Mouse (Mus musculus): Measurements from ENCODE around the gene Plxdc2. TPM values are rescaled to one million over a fixed set of nuclear protein-coding genes. Genes with fewer than 3 reads are reported as not detected.

Gene Plxdc2
- polyA plus RNA-seq, 1 experiment from 2014 or later, result 25.3 TPM

DNA sequence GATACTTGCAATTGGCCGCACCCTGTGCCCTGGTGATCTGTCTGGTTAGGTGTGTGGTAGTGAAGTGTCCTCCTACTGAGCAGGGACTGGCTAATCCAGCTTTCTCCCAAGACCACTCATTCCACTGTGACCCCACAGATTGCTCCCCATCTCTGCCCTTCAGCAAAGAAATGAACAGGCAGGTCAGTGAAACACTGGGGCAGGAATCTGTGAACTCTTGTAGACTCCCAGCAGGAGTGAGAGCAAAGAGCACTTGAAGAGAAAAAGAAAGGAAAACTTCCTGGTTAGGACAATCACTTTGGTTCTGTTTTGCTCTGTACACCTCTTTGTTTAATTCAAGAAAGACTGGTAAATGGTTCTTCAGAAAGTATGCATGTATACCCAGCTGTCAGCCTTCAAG is 1.8 kb downstream of the Plxdc2 start:
- WGBS, result 25% methylated on average over 1 of the region's 1 CpGs
- no peak for ATAC-seq (ENCODE audit: low read depth)
- peaks cover 3% of the 10 kb centered on the region; the same call in 1 of the 2 replicates for H3K27me3 ChIP-seq (ENCODE audit: control insufficient read depth, insufficient read depth, low read length)
- H3K4me3 ChIP-seq (ENCODE audit: low read depth, low read length), result peak overlapping the region; percentile 74
- H3K4me2 ChIP-seq (ENCODE audit: low read depth, low read length), result peak overlapping the region; percentile 81
- H3K27ac ChIP-seq (ENCODE audit: low read depth, low read length), result no peak overlapping the region
- H3K4me1 ChIP-seq (ENCODE audit: control insufficient read depth, insufficient read depth, low read length), result 0 out of 2 replicates have a peak, but pooled peaks cover 2% of the 10 kb centered on the region
- no peaks in the 10 kb centered on the region for H3K9me3 ChIP-seq (ENCODE audit: control insufficient read depth, low read length)
- H3K9ac ChIP-seq (replicated peaks; ENCODE audit: low read depth, low read length), result peak overlapping the region; percentile 74
- no peaks in the 10 kb centered on the region for H3K36me3 ChIP-seq (ENCODE audit: control insufficient read depth, insufficient read depth, low read length)

- no peak for ATAC-seq (ENCODE audit: low read depth)
- H3K9me3 ChIP-seq (ENCODE audit: control insufficient read depth, low read length), result no peaks in the 10 kb centered on the region
- no peak overlapping the region for H3K27ac ChIP-seq (ENCODE audit: low read depth, low read length)
- no peaks in the 10 kb centered on the region for H3K36me3 ChIP-seq (ENCODE audit: control insufficient read depth, insufficient read depth, low read length)
- peak overlapping the region; percentile 81 for H3K4me2 ChIP-seq (ENCODE audit: low read depth, low read length)
- 0 out of 2 replicates have a peak, but pooled peaks cover 2% of the 10 kb centered on the region for H3K4me1 ChIP-seq (ENCODE audit: control insufficient read depth, insufficient read depth, low read length)
- H3K9ac ChIP-seq (replicated peaks; ENCODE audit: low read depth, low read length), result no peak overlapping the region
- 76% methylated on average over 3 of the region's 3 CpGs for WGBS
- H3K4me3 ChIP-seq (ENCODE audit: low read depth, low read length), result no peak overlapping the region; the same call in 1 of the 2 replicates
- peaks cover 3% of the 10 kb centered on the region; the same call in 1 of the 2 replicates for H3K27me3 ChIP-seq (ENCODE audit: control insufficient read depth, insufficient read depth, low read length)
Observed at GRCm38 (mm10) chr2:16359341-16359928, 3.3 kb downstream of the Plxdc2 start.

DNA sequence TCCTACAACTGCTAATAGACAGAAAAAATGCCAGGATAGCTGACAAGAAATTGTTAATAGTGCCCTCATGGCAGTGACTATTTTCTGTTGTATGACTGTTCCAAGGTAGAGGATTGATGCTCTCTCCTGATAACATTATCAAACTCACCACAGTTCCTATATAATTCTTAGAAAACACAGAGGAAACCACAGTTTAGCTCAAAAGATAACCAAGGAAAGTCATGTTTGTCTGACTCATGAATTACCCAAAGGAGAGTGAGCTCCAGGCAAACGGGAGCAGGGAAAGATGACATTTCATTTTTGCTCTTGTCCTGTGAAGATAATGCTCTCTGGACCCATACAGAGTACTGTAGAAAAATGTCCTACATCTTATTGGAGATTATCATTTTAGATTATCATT is 8.6 kb downstream of the Plxdc2 start:
- no peaks in the 10 kb centered on the region for H3K36me3 ChIP-seq (ENCODE audit: control insufficient read depth, insufficient read depth, low read length)
- 68% methylated on average over 1 of the region's 1 CpGs for whole genome bisulfite sequencing
- H3K4me2 ChIP-seq (ENCODE audit: low read depth, low read length), result no peak overlapping the region
- no peak for ATAC-seq (ENCODE audit: low read depth)
- H3K4me1 ChIP-seq (ENCODE audit: control insufficient read depth, insufficient read depth, low read length), result no peaks in the 10 kb centered on the region
- no peak overlapping the region for H3K9ac ChIP-seq (replicated peaks; ENCODE audit: low read depth, low read length)
- H3K9me3 ChIP-seq (ENCODE audit: control insufficient read depth, low read length), result no peaks in the 10 kb centered on the region
- H3K27ac ChIP-seq (ENCODE audit: low read depth, low read length), result no peak overlapping the region
- no peak overlapping the region for H3K4me3 ChIP-seq (ENCODE audit: low read depth, low read length)
- H3K27me3 ChIP-seq (ENCODE audit: control insufficient read depth, insufficient read depth, low read length), result no peaks in the 10 kb centered on the region

GRCm38 (mm10) chr2:16365830-16366401 is 9.8 kb downstream of the Plxdc2 start:
- no peaks in the 10 kb centered on the region for H3K9me3 ChIP-seq (ENCODE audit: control insufficient read depth, low read length)
- no peaks in the 10 kb centered on the region for H3K4me1 ChIP-seq (ENCODE audit: control insufficient read depth, insufficient read depth, low read length)
- no peak overlapping the region for H3K4me3 ChIP-seq (ENCODE audit: low read depth, low read length)
- no peak for ATAC-seq (ENCODE audit: low read depth)
- no peak overlapping the region for H3K27ac ChIP-seq (ENCODE audit: low read depth, low read length)
- H3K4me2 ChIP-seq (ENCODE audit: low read depth, low read length), result no peak overlapping the region
- no peaks in the 10 kb centered on the region for H3K36me3 ChIP-seq (ENCODE audit: control insufficient read depth, insufficient read depth, low read length)
- H3K27me3 ChIP-seq (ENCODE audit: control insufficient read depth, insufficient read depth, low read length), result no peaks in the 10 kb centered on the region
- H3K9ac ChIP-seq (replicated peaks; ENCODE audit: low read depth, low read length), result no peak overlapping the region
- 60% methylated on average over 4 of the region's 4 CpGs for WGBS

DNA sequence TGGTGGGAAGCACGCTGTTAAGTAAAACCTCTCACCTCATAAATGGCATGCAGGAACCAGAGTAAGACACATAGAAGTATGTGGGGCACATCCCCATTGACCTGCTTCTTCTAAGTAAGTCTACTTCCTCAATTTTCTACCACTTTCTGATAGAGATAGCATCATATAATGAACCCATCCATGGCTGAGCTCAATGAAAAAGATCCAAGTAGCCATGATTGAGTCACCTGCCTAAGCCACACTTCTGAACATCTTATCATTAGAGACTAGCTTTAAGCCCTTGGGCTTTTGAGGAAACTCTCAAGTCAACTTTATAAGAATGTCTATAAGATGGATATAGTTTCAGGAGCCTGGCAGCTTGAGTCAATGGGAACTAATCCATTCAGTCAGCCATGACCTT is 14.3 kb downstream of the Plxdc2 start:
- Histone ChIP-seq H3K4me2 (ENCODE audit: low read depth, low read length) (no peak overlapping the region), H3K27me3 (ENCODE audit: control insufficient read depth, insufficient read depth, low read length) (no peaks in the 10 kb centered on the region), H3K9me3 (ENCODE audit: control insufficient read depth, low read length) (no peaks in the 10 kb centered on the region), H3K27ac (ENCODE audit: low read depth, low read length) (no peak overlapping the region), H3K9ac (replicated peaks; ENCODE audit: low read depth, low read length) (no peak overlapping the region), H3K4me1 (ENCODE audit: control insufficient read depth, insufficient read depth, low read length) (no peaks in the 10 kb centered on the region), H3K36me3 (ENCODE audit: control insufficient read depth, insufficient read depth, low read length) (no peaks in the 10 kb centered on the region), H3K4me3 (ENCODE audit: low read depth, low read length) (no peak overlapping the region)
- 96% methylated on average over 1 of the region's 1 CpGs for WGBS
- ATAC-seq (ENCODE audit: low read depth), result no peak

GRCm38 (mm10) chr2:16374288-16374687 is 18.2 kb downstream of the Plxdc2 start:
- Histone ChIP-seq H3K36me3 (ENCODE audit: control insufficient read depth, insufficient read depth, low read length) (no peaks in the 10 kb centered on the region), H3K27ac (ENCODE audit: low read depth, low read length) (no peak overlapping the region), H3K4me2 (ENCODE audit: low read depth, low read length) (no peak overlapping the region), H3K4me3 (ENCODE audit: low read depth, low read length) (no peak overlapping the region), H3K4me1 (ENCODE audit: control insufficient read depth, insufficient read depth, low read length) (no peaks in the 10 kb centered on the region), H3K9ac (replicated peaks; ENCODE audit: low read depth, low read length) (no peak overlapping the region), H3K27me3 (ENCODE audit: control insufficient read depth, insufficient read depth, low read length) (no peaks in the 10 kb centered on the region), H3K9me3 (ENCODE audit: control insufficient read depth, low read length) (no peaks in the 10 kb centered on the region)
- ATAC-seq (ENCODE audit: low read depth), result no peak

- no peak overlapping the region for H3K9ac ChIP-seq (replicated peaks; ENCODE audit: low read depth, low read length)
- no peaks in the 10 kb centered on the region for H3K9me3 ChIP-seq (ENCODE audit: control insufficient read depth, low read length)
- no peaks in the 10 kb centered on the region for H3K4me1 ChIP-seq (ENCODE audit: control insufficient read depth, insufficient read depth, low read length)
- no peak for ATAC-seq (ENCODE audit: low read depth)
- H3K27me3 ChIP-seq (ENCODE audit: control insufficient read depth, insufficient read depth, low read length), result no peaks in the 10 kb centered on the region
- H3K4me2 ChIP-seq (ENCODE audit: low read depth, low read length), result no peak overlapping the region
- 66% methylated on average over 1 of the region's 1 CpGs for whole genome bisulfite sequencing
- no peaks in the 10 kb centered on the region for H3K36me3 ChIP-seq (ENCODE audit: control insufficient read depth, insufficient read depth, low read length)
- no peak overlapping the region for H3K27ac ChIP-seq (ENCODE audit: low read depth, low read length)
- H3K4me3 ChIP-seq (ENCODE audit: low read depth, low read length), result no peak overlapping the region
Observed at GRCm38 (mm10) chr2:16386206-16386605, 30.1 kb downstream of the Plxdc2 start.

- Histone ChIP-seq H3K36me3 (ENCODE audit: control insufficient read depth, insufficient read depth, low read length) (no peaks in the 10 kb centered on the region), H3K4me1 (ENCODE audit: control insufficient read depth, insufficient read depth, low read length) (no peaks in the 10 kb centered on the region), H3K4me2 (ENCODE audit: low read depth, low read length) (no peak overlapping the region), H3K4me3 (ENCODE audit: low read depth, low read length) (no peak overlapping the region), H3K9me3 (ENCODE audit: control insufficient read depth, low read length) (no peaks in the 10 kb centered on the region), H3K27ac (ENCODE audit: low read depth, low read length) (no peak overlapping the region), H3K27me3 (ENCODE audit: control insufficient read depth, insufficient read depth, low read length) (no peaks in the 10 kb centered on the region), H3K9ac (replicated peaks; ENCODE audit: low read depth, low read length) (no peak overlapping the region)
- ATAC-seq (ENCODE audit: low read depth), result no peak
Observed at GRCm38 (mm10) chr2:16386692-16387091, 30.6 kb downstream of the Plxdc2 start.

DNA sequence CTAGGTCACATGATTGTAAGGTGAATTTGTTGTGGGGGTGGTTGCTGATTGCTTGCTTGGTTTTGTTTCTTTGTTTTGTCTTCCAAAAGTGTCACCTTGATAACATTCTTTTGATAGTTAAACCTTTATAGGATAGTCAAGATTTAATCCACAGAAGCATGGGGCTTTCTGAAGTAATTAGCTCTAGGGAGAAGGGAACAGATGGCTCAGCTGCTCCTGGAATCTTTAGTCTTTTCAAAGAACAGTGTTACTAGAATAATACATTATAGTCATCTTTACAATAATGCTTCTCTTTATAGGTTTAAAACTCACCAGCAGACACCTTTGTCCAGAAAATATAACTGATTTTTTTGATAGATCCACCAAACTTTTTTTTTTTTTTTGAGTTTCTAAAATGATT is 31.7 kb downstream of the Plxdc2 start:
- H3K4me3 ChIP-seq (ENCODE audit: low read depth, low read length), result no peak overlapping the region
- no peak overlapping the region for H3K9ac ChIP-seq (replicated peaks; ENCODE audit: low read depth, low read length)
- H3K27me3 ChIP-seq (ENCODE audit: control insufficient read depth, insufficient read depth, low read length), result no peaks in the 10 kb centered on the region
- no peak for ATAC-seq (ENCODE audit: low read depth)
- no peaks in the 10 kb centered on the region for H3K9me3 ChIP-seq (ENCODE audit: control insufficient read depth, low read length)
- no peaks in the 10 kb centered on the region for H3K36me3 ChIP-seq (ENCODE audit: control insufficient read depth, insufficient read depth, low read length)
- H3K4me1 ChIP-seq (ENCODE audit: control insufficient read depth, insufficient read depth, low read length), result no peaks in the 10 kb centered on the region
- H3K27ac ChIP-seq (ENCODE audit: low read depth, low read length), result no peak overlapping the region
- H3K4me2 ChIP-seq (ENCODE audit: low read depth, low read length), result no peak overlapping the region
